Mouse (Mus musculus) mouse embryonic stem cell (cell line): ENCODE data around the gene Tmem268.

Source experiments
- in situ Hi-C, 2 experiments: fragments of 300-500 bp; cut with MboI; formaldehyde crosslinking; loops; 1 replicate in 1 of 2; 3 replicates in 1 of 2; pipeline ENCODE4 v1.14.3; 2019 to 2020; ENCODE audit warnings: low sequenced_read_pairs in 2 of 2, low pct_unique_long_range_greater_than_20kb in 1 of 2, mixed read lengths in 1 of 2; ENCODE audit not compliant: unreplicated experiment in 1 of 2

Tmem268 gene

DNA sequence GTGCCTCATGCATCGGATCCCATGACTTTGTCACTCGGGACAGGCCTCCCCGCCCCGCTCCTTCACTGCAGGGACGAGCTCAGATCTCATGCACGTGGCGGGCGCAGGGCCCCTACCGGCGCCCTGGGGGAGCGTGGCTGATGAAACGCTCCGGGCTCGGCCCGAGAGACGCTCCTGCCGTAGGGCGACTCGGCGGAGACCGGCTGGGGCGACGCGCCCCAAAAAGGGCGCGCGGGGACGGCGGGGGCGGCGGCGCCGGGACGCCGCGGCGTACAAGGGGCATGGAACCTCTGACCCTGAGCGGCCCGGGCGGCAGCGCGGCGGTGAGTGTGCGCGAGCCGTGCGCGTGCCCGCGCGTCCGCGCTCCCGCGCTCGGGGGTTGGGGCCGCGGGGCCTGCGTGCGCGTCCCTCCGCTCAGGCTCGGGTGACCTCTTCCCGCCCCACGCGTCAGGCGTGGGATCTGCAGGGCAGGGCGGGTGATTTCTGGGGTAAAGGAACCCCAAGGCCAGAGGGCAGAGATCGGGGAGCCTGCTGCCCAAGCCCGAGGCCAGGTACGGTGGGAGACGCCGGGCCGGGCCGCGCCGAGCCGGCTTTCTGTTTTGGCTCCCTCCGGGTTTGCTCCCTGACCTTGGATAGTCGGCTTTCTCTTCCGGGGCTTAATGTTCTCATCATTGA is at the start of gene Tmem268:
Gene Tmem268 (plus strand): TSS at position 375 of the 675 bp plus-strand sequence.
- in situ Hi-C loops, result no loop called here

DNA sequence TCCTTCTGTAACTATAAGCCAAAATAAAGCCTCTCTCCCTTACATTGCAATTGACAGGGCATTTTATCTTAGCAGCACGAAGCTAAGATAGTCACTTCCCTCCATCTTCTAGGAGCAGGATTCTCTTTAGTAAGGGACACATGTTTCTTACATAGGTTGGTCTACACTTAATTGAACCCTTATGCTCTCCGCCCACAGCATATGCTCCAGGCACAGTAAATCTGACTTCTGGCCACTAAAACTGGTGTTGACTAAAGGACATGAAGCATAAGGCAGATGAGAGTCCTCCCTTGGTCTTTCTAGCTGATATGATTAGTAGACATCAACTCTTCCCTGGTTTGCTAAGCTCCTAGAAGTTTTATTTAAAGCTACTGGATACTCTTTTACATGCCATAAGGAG is 45.7 kb upstream of the Tmem268 start:
- in situ Hi-C loops, result loop anchor here in 1 of 2 experiments (25.0 kb wide), 2 partner anchors 99 to 424 kb away; partner anchors contain the start of genes Gm11213 and Tex48

DNA sequence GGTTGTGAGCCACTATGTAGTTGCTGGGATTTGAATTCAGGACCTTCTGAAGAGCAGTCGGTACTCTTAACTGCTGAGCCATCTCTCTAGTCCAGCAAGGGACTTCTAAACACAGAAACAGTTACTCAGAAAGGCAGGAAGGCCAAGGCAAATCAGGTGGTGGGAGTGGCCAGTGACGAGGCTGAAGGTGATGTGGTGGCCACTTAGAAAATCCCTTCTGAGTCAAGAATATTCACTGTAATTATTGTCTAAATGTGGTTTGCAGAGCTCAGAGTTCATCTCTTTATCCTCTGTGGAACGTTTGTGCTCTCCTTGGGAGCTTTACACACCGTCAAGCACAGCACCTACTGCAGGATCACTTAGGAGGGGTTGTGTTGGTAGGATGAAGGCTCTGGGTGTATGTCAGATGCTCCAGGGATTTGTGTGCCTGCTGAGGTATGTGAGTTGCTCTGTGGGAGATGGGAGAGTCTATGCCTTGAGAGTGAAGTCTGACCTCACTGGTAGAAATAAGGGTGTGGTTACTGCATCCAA is 44.1 kb upstream of the Tmem268 start:
- in situ Hi-C loops, result loop anchor here in 1 of 2 experiments (25.0 kb wide), 2 partner anchors 98 to 423 kb away; partner anchors contain the start of genes Gm11213 and Tex48

- in situ Hi-C loops, result loop anchor here in 1 of 2 experiments (25.0 kb wide), 2 partner anchors 97 to 422 kb away; partner anchors contain the start of genes Gm11213 and Tex48
These were observed 43.6 kb upstream of the Tmem268 start for GRCm38 (mm10) chr4:63515021-63515420.

DNA sequence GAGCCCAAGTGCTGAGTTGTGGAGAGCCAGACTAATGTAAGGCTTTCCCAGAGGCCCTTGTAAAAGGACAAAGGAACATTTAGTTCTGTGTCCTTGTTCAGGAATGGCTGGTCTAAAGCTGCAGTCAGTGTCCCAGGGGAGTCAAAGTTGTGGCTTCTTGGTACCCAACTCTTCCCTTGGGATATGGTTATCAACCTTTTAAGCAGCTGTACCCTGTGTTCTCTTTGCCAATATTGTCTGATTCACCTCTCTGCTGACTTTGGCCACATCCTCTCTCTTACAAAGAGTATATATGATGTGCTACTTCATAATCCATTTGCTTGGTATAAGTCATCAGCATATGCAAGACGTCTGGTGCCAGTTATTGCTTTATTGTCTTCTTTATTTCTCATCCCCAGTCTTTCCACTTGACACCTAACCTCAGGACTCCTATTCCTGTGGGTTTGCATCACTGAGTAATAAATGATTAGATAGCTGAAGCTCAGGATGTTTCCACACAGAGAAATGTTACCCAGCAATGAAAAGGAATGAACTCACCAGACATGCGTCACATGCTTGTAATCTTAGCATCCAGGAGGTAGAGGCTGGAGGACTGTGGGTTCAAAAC is 36.7 kb upstream of the Tmem268 start:
- in situ Hi-C loops, result loop anchor here in 1 of 2 experiments (25.0 kb wide), 2 partner anchors 90 to 415 kb away; partner anchors contain the start of genes Gm11213 and Tex48

- in situ Hi-C loops, result no loop called here
These were observed 33.1 kb upstream of the Tmem268 start for GRCm38 (mm10) chr4:63525514-63525913.

DNA sequence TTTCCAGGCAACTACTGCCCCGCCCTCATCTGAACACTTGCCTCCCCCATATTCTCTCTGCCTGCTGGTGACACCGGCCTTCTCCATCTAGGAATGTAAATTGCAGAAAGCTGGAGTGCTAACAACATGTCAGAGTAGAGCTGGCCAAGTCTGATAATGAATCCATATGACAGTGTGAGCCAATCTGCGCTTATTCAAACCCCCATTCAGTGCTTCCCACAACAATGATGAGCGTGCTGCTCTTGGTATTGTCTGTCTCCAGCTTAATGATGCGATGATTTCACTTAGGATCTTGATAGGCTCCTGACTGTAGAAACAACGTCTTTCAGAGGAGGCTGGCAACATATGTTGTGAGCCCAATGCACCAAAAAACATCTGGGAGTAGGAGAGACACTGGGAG is 29.6 kb upstream of the Tmem268 start:
- in situ Hi-C loops, result no loop called here

DNA sequence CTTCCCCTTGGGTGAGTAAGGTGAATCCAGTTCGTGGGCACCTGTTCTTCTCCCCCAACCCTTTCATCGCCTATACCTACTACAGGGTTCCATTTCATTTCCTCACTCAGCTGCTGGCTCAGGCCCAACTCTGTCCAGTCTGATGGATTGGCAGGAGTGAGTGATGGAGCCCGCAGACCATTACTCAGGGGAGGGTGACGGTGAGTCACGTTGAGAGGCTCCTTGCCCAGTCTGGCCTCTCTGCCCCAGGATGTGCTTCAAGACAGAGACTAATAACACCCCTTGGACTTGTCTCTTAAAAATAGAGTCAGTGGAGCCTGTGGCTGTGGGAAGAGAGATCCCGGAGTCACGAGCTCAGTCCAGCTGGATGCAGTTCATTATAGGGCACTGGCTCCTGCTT is 28.2 kb upstream of the Tmem268 start:
- in situ Hi-C loops, result no loop called here

GRCm38 (mm10) chr4:63537602-63538001 is 21.0 kb upstream of the Tmem268 start:
- in situ Hi-C loops, result no loop called here

DNA sequence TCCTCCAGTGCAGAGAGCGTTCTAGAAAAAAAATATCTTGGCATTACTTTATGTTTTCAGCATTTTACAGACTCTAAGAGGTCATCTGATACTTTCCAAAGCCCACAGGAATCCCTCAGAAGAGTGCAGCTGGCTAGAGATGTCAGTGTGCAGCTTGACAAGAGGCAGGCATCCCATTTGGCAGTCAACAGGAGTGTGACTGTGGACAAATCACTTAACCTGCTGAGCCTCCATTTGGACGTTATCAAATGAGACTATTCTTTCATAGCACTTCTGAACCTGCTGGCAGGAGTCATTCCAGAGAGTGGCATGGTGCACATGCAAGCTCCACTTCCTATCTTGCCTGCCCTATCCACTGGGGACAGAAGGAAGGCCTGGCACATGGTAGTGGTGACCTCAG is 16.4 kb upstream of the Tmem268 start:
- in situ Hi-C loops, result no loop called here

GRCm38 (mm10) chr4:63543746-63544493 is 14.7 kb upstream of the Tmem268 start:
- in situ Hi-C loops, result no loop called here

DNA sequence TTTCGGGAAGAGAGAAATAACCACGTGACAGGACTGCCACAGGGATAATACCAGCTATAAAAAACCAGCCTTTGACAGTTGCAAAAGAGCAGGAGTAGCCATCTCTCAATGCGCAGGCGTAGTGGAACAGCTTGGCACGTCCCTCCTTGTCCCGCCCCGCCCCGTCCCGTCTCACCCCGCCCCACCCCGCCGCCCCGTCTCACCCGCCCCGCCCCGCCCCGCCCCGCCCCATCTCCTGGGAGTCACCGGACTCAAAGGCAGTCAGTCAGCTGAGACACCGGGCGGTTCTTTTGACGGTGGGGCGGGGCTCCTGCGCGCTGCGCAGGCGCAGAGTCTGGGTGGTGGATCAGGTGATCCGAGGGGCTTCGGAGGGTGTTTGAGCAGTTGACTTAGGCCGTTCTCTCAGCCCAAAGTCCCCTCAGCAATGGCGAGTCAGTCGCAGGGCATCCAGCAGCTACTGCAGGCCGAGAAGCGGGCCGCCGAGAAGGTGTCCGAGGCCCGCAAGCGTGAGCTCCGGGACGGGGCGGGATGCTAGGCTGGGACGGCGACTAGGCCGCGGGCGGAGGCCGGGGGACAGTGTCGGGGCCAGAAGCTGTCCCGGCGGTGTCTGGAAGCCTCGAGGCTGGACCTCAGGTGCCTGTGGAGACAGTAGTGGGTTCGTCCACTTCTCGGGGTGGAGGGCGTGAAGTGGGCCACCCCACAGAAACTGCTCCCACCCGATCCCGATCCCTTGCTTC is 13.9 kb upstream of the Tmem268 start, which contains the start of gene Atp6v1g1:
Gene Atp6v1g1 (plus strand): TSS at position 279 of the 737 bp plus-strand sequence.
- in situ Hi-C loops, result no loop called here

DNA sequence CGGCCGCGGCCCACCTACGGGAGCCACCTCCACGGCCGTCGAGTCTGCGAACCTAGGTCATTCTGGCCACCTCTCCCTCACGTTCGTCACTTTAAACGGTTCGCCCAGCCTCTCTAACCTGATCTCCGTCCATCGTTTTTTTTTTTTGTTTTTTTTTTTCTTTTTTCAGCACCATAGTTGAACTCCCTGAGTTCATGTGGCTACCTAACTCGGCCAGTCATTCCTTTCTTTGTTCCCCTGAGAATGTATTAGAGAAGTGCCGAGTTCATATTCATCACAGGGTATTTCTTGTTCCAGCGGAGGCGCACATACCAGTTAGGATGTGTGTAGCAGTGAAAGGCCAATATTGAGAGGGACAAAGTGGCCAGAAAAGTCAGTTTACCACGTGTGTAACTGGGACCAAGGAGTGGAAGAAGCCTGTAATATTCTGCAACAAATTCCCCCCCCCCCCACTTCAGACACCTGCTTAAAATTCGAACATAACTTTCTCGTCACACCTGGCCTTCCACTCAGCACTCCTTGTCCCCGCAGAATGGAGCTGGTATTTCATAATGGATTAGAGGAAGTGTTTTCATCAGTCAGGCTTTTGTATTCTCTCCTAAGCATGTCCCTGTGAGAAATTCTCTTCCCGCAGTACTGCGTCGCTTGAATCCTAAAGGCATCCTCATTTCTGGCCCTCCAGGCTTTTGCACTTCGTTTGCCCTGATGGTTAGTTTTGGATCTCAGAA is 13.2 kb upstream of the Tmem268 start:
- in situ Hi-C loops, result no loop called here

DNA sequence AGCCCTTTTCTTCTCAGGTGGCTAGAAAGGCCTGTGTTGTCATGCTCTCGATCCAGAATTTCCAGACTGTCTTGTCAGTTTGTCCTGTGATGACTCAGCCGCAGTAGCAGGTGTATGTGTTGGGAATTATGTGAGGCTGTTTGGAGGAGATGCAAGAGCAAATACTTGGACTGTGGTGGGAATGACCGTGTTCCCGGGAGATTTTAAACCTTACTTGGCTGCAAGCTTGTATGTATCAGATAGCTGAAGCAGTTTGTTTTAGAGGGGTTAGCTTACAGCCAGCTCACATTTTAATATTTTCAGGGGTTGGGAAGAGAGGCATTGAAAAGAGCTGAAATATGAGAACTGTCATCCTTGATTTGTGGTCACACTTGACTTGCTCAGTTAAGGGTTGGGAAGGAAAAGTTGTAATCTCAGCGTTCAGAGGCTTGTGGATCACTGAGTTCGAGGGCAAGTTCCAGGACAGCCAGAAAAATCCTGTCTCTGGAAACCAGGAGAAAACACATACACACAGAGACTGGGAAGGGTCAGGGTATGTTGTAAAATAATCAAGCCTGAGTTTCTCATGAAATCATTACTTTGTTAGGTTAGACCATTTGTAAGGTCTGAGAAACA is 12.0 kb upstream of the Tmem268 start:
- in situ Hi-C loops, result no loop called here

DNA sequence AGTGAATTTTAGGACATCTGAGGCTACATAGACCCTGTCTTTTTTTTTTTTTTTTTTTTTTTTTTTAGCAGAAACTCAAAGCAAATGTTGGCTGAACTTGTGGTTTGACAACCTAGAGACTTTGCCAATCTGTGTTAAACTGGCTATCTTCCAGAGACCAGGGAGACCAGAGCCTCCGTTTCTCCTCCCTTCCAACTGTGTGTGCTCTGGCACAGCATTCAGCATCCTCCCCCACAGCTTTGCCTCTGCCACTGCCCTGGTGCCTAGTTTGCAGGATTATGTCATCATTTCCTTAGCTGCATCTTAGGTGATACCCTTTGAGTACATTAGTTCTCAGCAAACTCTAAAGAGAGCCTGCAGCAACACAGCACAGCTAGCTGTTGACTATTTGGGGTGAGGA is 10.8 kb upstream of the Tmem268 start:
- in situ Hi-C loops, result no loop called here

- in situ Hi-C loops, result no loop called here
These were observed 10.1 kb upstream of the Tmem268 start for GRCm38 (mm10) chr4:63548491-63548890.

- in situ Hi-C loops, result no loop called here
These were observed 7.7 kb upstream of the Tmem268 start for GRCm38 (mm10) chr4:63550908-63551307.
